Mouse (Mus musculus) neural tube, embryonic 14.5 days (tissue): Measurements from ENCODE around the gene Efcab2. TPM values are rescaled to one million over a fixed set of nuclear protein-coding genes. Genes with fewer than 3 reads are reported as not detected.
A peak's percentile ranks its signal among the peaks of the same experiment; 100 is the strongest.
"Not testable (repeated sequence)": the region's sequence is repeated elsewhere in the genome, so short reads cannot be mapped to it uniquely, and the experiment has no call there.

Source experiments
- ATAC-seq: fragments of 200-750 bp; cut with Nextera tagmentation; 2 replicates; pipeline ENCODE4 v1.8.0; 2017; ENCODE audit warnings: low read depth, mild to moderate bottlenecking, moderate TSS enrichment, moderate library complexity
- H3K27ac ChIP-seq: fragments of 300-500 bp; sonication (generic); 2 replicates; pipeline ENCODE4 v1.5.1; 2014; ENCODE audit warnings: low read depth, mild to moderate bottlenecking, control low read depth, low read length, moderate library complexity, mixed read lengths
- H3K27me3 ChIP-seq: fragments of 300-500 bp; sonication (generic); 2 replicates; pipeline ENCODE4 v1.6.1; 2014; ENCODE audit warnings: low read length; ENCODE audit not compliant: control insufficient read depth, insufficient read depth
- H3K36me3 ChIP-seq: fragments of 300-500 bp; sonication (generic); 2 replicates; pipeline ENCODE4 v1.6.1; 2014; ENCODE audit warnings: low read length, mixed read lengths; ENCODE audit not compliant: control insufficient read depth, insufficient read depth
- H3K4me1 ChIP-seq: fragments of 300-500 bp; sonication (generic); 2 replicates; pipeline ENCODE4 v1.6.1; 2014; ENCODE audit warnings: low read length; ENCODE audit not compliant: control insufficient read depth, insufficient read depth
- H3K4me2 ChIP-seq: fragments of 300-500 bp; sonication (generic); 2 replicates; pipeline ENCODE4 v1.6.1; 2014; ENCODE audit warnings: mild to moderate bottlenecking, low read depth, low read length, control low read depth
- H3K4me3 ChIP-seq: fragments of 300-500 bp; sonication (generic); 2 replicates; pipeline ENCODE4 v1.5.1; 2014; ENCODE audit warnings: low read depth, low read length, control low read depth, mixed read lengths
- H3K9ac ChIP-seq: fragments of 300-500 bp; sonication (generic); replicated peaks from 2 replicates; pipeline ENCODE4 v1.6.1; 2014; ENCODE audit warnings: low read depth, mild to moderate bottlenecking, control low read depth, low read length, mixed read lengths
- H3K9me3 ChIP-seq: fragments of 300-500 bp; sonication (generic); 2 replicates; pipeline ENCODE4 v1.6.1; 2016; ENCODE audit warnings: low read length; ENCODE audit not compliant: control insufficient read depth
- WGBS: fragments of 180-500 bp; shearing (Covaris S2); extraction: QIAGEN DNeasy Blood & Tissue Kit; methylation state at CpG from one replicate; pipeline ENCODE4 v1.1.7; 2014; 5-methylcytosine and 5-hydroxymethylcytosine counted together
- polyA plus RNA-seq: library from polyadenylated mRNA; unstranded; fragments of >200 nt; fragmentation: Nextera tagmentation; extraction: Ambion mirVana; gene quantifications from 2 replicates; pipeline ENCODE4 v1.2.1, GENCODE M21; 2014

Gene Efcab2
- polyA plus RNA-seq, 1 experiment from 2014 or later: 7.4 TPM

DNA sequence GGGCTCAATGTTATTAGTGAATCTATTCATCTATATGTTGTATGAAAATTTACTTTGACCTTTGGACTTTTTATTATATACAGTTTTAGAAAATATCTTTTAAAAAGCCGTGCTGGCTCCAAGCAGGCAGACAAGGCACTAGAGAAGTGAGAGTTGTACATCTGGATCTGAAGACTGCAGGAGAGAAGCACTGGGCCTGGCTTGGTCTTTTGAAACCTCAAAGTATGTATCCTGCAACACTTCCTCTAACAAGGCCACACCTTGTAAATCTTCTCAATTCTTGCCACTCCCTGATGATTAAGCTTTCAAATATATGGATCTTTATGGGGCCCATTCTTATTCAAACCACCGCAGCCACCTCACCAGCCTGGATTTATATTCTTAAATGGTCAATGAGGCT is 7.5 kb downstream of the Efcab2 start:
- H3K4me1 ChIP-seq, H3K9ac ChIP-seq, ATAC-seq, H3K36me3 ChIP-seq, H3K9me3 ChIP-seq, H3K4me3 ChIP-seq, H3K4me2 ChIP-seq, H3K27ac ChIP-seq, H3K27me3 ChIP-seq: not testable (repeated sequence)
- 84% methylated on average over 2 of the region's 2 CpGs for WGBS

- no peak overlapping the region for H3K4me3 ChIP-seq
- ATAC-seq: no peak
- H3K4me1 ChIP-seq: no peaks in the 10 kb centered on the region
- H3K9ac ChIP-seq: no peak overlapping the region
- 95% methylated on average over 2 of the region's 2 CpGs for WGBS
- H3K9me3 ChIP-seq: no peaks in the 10 kb centered on the region
- H3K27ac ChIP-seq: no peak overlapping the region
- H3K27me3 ChIP-seq: no peaks in the 10 kb centered on the region
- H3K4me2 ChIP-seq: no peak overlapping the region
- H3K36me3 ChIP-seq: no peaks in the 10 kb centered on the region
Measured at GRCm38 (mm10) chr1:178419608-178420007, 13.7 kb downstream of the Efcab2 start.

DNA sequence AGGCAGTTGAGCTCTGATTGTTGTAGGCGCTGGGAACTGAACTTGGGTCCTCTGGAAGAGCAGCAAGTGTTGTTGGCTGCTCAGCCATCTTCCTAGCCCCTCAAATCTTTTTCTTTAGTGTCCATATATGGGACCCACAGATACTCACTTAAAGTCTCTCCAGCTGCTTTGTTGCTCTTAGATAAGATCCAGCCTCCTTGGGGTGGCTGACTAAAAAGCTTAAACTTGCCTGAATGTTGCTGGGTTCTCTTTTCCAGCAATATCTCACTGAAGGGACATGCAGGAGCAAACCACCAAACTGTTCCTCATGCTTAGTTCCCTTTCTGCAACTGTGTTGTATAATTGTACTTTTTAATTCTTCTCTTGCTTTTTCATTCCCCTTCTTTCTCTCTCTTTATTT is 17.8 kb downstream of the Efcab2 start:
- Histone ChIP-seq H3K4me2 (no peak overlapping the region), H3K4me3 (no peak overlapping the region)
- ATAC-seq: no peak

DNA sequence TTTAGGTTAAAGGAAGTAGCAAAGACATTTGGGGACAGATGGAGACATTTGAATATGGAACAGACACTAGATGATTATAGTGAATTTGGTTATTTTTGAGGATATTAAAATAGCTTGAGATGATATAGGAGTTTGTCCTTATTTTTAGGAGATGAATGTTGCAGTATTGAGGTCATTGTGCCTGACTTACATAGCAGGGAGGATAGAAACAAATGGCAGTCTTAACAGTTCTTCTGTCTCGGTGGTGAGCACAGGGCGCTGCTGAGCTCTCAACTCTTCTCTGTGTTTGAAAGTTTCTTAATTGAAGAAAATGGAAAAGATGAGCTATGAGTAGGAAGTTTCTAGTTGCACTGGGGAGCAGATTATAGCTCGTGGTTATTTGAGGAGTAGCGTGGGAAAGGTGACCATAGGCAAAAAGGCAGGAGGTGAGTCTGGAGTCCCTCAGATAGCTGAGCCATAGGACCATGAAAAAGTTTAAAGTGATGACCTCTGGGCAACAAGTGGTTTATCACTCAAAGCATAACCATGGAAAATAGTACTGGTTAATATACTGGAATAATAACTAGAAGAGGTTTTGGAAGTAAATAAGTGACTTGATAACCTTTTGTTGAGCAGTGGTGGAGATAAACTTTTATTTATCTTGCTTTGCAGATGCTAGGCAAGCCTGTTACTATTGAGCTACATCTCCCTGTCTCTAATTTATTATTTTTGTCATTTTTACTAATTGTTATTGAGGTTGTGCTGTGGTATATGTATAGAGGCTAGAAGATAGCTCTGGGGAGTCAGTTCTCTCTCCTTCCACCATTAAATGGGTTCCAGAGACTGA is 25.9 kb downstream of the Efcab2 start:
- Histone ChIP-seq H3K4me1 (no peaks in the 10 kb centered on the region), H3K9ac (no peak overlapping the region), H3K27ac (no peak overlapping the region), H3K9me3 (no peaks in the 10 kb centered on the region), H3K4me3 (no peak overlapping the region), H3K36me3 (no peaks in the 10 kb centered on the region), H3K4me2 (no peak overlapping the region), H3K27me3 (no peaks in the 10 kb centered on the region)
- no peak for ATAC-seq
- 90% methylated on average over 4 of the region's 4 CpGs for WGBS

More for the DNA sequence above, 17.8 kb downstream of the Efcab2 start:
- Histone ChIP-seq H3K9ac (no peak overlapping the region), H3K27ac (no peak overlapping the region), H3K36me3 (no peaks in the 10 kb centered on the region), H3K4me1 (no peaks in the 10 kb centered on the region), H3K27me3 (no peaks in the 10 kb centered on the region), H3K9me3 (no peaks in the 10 kb centered on the region)
- WGBS: 96% methylated on average over 1 of the region's 1 CpGs

DNA sequence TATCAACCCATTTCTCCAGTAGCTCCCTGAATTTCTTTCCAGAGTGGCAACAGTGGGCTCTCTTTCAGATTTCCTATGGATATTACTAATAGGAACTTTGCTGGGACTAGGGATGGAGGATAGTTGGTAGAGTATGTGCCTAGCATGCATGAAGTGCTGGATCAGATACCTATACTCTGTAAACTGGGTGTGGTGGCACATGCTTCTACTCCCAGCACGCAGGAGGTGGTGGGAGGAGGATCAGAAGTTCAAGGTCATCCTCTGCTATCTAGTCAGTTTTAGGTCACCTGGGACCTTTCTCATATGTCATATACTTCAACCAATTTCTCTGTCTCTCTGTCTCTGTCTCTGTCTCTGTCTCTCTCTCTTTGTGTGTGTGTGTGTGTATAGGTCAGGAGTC is 27.7 kb downstream of the Efcab2 start:
- Histone ChIP-seq H3K4me3 (no peak overlapping the region), H3K9ac (no peak overlapping the region), H3K9me3 (no peaks in the 10 kb centered on the region), H3K4me1 (no peaks in the 10 kb centered on the region), H3K4me2 (no peak overlapping the region), H3K36me3 (no peaks in the 10 kb centered on the region), H3K27me3 (no peaks in the 10 kb centered on the region), H3K27ac (no peak overlapping the region)
- WGBS: 74% methylated on average over 1 of the region's 1 CpGs
- ATAC-seq: no peak

- ATAC-seq: no peak
- no peak overlapping the region for H3K4me2 ChIP-seq
Measured at GRCm38 (mm10) chr1:178444407-178444806, 38.5 kb downstream of the Efcab2 start.

DNA sequence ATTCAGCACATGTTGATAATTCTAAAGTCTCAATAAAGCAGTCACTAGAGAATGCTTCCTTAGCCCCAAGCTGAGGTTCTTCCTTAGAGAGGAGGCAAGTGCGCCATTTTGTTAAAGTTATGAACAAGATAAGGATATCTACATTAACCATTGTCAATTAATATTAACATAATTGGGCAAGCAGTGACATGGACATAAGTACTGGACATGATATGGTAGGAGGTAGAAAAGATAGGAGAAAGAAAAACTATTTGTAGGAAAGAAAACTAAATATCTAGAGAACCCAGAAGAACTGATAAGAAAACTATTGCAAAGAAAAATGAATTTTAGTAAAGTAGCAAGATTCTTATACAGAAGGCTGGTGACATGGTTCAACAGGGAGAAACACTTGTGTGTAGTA is 41.2 kb downstream of the Efcab2 start:
- H3K9me3 ChIP-seq: no peaks in the 10 kb centered on the region
- no peak overlapping the region for H3K27ac ChIP-seq
- H3K27me3 ChIP-seq: no peaks in the 10 kb centered on the region
- H3K4me1 ChIP-seq: no peaks in the 10 kb centered on the region
- ATAC-seq: no peak
- no peak overlapping the region for H3K4me3 ChIP-seq
- H3K9ac ChIP-seq: no peak overlapping the region
- no peak overlapping the region for H3K4me2 ChIP-seq
- 98% methylated on average over 1 of the region's 1 CpGs for WGBS
- H3K36me3 ChIP-seq: no peaks in the 10 kb centered on the region

More at GRCm38 (mm10) chr1:178444407-178444806, 38.5 kb downstream of the Efcab2 start:
- Histone ChIP-seq H3K4me3 (no peak overlapping the region), H3K36me3 (no peaks in the 10 kb centered on the region), H3K9me3 (no peaks in the 10 kb centered on the region), H3K4me1 (no peaks in the 10 kb centered on the region), H3K9ac (no peak overlapping the region), H3K27me3 (no peaks in the 10 kb centered on the region), H3K27ac (no peak overlapping the region)
- 73% methylated on average over 3 of the region's 3 CpGs for WGBS

DNA sequence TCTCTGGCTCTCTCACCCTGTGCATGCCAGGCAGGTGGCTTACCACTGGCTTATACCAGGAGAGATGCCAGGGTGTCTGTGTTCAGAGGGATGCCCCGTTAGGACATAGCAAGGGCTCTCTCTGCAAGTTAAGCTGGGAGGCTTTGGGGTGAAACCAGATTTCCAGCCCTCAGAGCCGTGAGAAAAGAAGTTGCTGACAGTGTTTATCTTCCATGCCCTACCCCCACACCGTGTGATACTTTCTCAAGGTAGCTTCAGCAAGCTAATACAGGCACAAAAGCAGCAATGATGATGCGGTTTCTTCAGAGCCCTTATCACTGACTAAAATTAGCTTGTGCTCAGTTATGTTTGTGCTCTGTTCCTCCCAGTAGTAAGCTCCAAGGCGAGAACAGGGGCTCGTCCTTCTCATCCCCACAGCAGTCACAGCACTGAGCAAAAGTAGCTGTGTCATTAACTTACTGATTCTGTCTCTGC is 42.4 kb downstream of the Efcab2 start:
- Histone ChIP-seq H3K4me1 (no peaks in the 10 kb centered on the region), H3K9ac (no peak overlapping the region), H3K9me3 (no peaks in the 10 kb centered on the region), H3K4me2 (no peak overlapping the region), H3K27ac (no peak overlapping the region), H3K4me3 (no peak overlapping the region), H3K36me3 (no peaks in the 10 kb centered on the region), H3K27me3 (no peaks in the 10 kb centered on the region)
- no peak for ATAC-seq
- WGBS: 69% methylated on average over 6 of the region's 6 CpGs

- H3K27ac ChIP-seq: no peak overlapping the region
- no peak overlapping the region for H3K4me3 ChIP-seq
- H3K4me2 ChIP-seq: no peak overlapping the region
- H3K9me3 ChIP-seq: no peaks in the 10 kb centered on the region
- no peaks in the 10 kb centered on the region for H3K27me3 ChIP-seq
- WGBS: 27% methylated on average over 3 of the region's 3 CpGs
- no peaks in the 10 kb centered on the region for H3K36me3 ChIP-seq
- ATAC-seq: peak; percentile 63
- H3K9ac ChIP-seq: no peak overlapping the region
- no peaks in the 10 kb centered on the region for H3K4me1 ChIP-seq
Measured at GRCm38 (mm10) chr1:178449172-178449571, 43.3 kb downstream of the Efcab2 start.
